Mouse (Mus musculus) left cerebral cortex, postnatal 25 days (tissue): ENCODE measurements at regions not wholly inside any gene's neighbourhood (a gene's known extent, or its start where the extent isn't known, plus 50 kb on each side); places are given as distances from the start of the nearest gene placed in this dataset.
A peak's percentile ranks its signal among the peaks of the same experiment; 100 is the strongest.

Experiments used
- DNase-seq, 2 experiments: peaks; one replicate each; pipeline ENCODE4 v3.0.0; 2022; ENCODE audit warnings: low spot score in 2 of 2, mixed read lengths in 1 of 2
- intact Hi-C: fragments of 180-260 bp; cut with DNase I; formaldehyde crosslinking; loops from one replicate; pipeline ENCODE4 v1.15.1; 2025

GRCm38 (mm10) chrX:99555976-99556781, 85.1 kb upstream of the Pja1 start:
- intact Hi-C loops, result no loop called here
- no peak for DNase-seq

- intact Hi-C loops, result no loop called here
- DNase-seq, result no peak
Measured at GRCm38 (mm10) chrX:99552778-99553177, 81.7 kb upstream of the Pja1 start.

DNA sequence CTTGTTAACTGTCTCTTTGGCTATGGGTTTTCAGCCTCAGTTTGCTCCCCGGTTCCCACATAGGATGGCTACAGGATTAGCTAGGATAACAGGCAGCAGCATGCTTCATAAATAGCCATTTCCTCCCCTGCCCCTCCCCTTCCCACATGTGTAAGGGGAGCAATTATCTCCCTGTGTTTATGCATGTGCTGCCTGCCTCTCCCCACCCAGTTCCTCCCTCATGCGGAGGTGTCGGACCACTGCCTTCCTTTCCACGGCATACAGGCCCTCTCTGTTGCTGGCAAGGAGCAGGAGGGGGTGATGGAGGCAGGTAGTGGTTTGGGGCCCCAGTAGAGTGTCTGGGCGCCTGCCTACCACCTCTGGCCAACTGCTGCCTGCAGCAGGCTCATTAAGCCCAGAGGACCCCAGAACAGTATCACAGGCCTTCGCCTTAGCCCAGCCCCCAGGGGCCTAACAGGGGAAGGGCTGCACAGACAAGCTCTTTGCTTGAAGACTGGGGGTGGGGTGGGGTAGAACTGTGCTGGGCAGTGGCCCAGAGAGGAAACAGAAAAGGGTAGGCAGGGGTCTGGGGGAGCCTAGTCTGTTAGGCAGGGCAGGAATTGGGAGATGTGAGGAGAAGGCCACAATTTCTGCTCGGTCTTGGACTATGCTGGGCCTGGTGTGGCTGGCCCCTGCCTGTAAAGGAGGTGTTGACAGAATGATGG, 79.1 kb upstream of the Pja1 start:
- no peak for DNase-seq
- intact Hi-C loops, result no loop called here

DNA sequence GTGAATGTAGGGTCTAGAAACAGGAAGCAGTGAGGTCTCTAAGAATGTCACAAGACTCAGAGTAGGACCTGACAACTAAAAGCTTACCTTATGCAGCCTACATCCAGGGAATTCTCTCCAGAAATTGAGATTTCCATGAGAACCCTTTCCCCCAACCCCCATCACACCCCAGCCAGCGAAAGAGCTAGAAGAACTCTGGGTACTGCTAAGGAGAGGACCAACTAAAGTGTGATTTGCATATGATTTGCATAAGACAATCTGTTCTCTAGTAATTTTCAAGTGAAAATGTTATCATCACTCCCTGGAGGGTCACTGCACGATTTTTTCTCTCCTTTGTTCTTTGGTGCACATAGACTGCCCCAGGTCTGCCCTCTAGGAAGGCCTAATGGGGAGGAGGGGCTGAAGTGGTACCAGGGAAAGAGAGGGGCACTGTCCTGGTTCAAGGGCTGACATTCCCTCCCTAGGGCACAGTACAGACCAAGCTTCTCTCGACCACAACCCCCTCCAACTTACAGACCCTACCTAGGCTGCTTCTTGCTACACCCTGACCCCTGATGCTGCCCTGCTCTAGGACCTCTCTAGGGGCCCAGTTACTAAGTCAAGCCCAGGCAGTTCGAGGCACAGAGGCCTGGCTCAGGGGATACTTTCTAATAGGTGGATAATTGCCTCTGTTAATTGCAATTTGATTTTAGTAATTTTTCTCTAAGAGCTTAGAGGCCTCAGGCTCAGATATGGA, 77.4 kb upstream of the Pja1 start:
- DNase-seq, result peak in 1 of 2 experiments; percentile 44
- intact Hi-C loops, result no loop called here

DNA sequence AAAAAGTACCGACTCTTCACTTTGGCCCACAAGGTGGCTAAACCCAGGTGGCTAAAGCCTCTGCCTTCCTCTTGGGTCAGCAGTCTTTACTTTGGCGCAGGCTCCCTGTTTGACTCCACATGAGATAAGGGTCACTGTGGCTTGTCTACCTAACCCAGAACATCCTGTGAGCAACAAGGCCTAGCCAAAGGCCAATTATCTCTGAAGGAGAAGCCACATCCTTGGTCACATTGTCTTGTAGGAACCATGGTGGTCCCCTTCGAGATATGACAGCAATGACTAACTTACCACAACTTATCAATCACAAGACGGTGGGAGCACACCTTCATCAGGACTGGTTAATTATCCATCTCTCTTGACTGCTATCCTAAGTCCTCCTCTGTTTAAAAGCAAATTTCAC, 73.3 kb upstream of the Pja1 start:
- intact Hi-C loops, result no loop called here
- no peak for DNase-seq

DNA sequence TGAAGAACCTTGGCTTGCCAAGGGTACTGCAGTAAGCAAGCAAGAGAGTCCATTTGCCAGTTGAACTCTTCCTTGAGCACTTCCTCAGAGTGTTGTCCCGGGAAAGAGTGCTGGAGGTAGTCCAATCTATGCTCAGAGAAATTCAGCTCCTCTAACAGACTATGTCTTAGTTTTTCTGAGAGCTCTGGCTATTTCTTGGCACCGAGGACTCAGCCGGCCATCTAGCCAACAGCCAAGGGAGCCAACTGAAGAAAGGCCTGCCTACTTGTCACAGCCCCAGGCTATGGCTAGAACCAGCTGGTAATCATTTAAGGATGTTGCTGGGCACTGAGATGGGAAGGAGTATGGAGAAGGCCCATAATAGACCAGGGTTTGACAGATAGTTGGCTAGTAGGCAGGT, 70.8 kb upstream of the Pja1 start:
- intact Hi-C loops, result no loop called here
- DNase-seq, result no peak

DNA sequence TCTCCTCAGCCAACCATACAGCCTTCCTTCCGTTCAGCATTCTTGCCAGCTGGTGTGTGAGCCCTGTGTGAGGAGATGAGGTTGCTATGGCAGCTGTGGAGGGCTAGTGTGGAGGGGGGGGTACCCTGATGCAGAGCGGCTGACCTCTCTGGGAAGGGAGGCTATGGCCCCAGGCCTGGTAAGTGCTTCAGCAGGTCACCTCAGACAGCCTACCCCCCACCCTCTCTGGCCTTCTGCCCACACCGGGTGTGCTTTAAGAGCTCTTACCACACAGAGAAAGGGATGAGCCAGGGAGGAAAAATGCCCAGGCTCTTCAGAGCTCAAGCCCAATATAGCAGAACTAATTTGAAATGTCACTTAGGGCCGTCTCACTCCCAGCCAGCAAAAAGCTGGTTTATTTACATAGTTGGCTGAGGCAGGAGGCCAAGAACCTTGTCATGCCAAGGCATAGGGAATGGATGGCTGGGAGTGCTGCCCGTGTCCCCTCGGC, 69.1 kb upstream of the Pja1 start:
- intact Hi-C loops, result no loop called here
- no peak for DNase-seq

DNA sequence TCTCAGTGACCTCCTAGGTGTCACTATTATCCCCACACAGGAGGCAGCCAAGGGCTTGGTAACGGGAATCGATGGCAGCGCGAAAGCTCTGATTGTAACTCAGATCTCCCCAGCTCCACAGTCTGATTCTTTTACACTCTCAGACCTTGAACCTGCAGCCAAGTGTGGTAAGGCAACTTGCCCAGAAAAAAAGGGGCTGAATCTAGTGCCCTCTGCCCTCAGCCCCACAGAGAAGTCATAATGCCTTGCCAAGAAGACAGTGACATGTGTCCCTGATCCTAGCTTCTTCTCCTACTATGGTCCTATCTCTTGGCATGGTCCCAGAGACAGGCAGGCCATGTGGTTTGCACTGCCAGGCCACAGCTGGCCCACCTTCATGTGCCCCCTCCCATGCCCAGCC, 68.6 kb upstream of the Pja1 start:
- intact Hi-C loops, result no loop called here
- no peak for DNase-seq

GRCm38 (mm10) chrX:99537814-99538213, 66.7 kb upstream of the Pja1 start:
- no peak for DNase-seq
- intact Hi-C loops, result no loop called here

DNA sequence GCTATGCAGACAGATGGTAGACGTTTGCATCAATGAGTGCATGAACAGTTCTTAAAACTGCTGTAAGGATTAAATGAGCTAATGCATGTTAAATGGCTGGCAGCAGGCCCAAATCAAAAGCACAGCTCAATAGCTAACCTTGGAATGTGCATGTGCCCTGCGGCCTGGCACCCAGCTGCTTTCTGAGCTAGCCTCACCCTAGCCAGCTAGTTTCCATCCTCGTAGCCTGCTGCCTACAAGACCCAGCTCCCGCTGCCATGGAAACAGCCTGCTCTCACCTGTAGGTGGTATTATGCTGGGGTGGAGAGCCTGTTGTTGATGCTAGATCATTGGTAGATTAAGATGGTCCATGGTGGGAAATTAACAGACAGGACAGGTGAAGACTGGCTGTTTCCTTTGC, 63.8 kb upstream of the Pja1 start:
- DNase-seq, result peak in 1 of 2 experiments; percentile 32
- intact Hi-C loops, result no loop called here

- peak in 1 of 2 experiments; percentile 42 for DNase-seq
- intact Hi-C loops, result no loop called here
Measured at GRCm38 (mm10) chrX:99531154-99531553, 60.1 kb upstream of the Pja1 start.

- no peak for DNase-seq
- intact Hi-C loops, result no loop called here
Measured at GRCm38 (mm10) chrX:99530511-99530910, 59.4 kb upstream of the Pja1 start.

DNA sequence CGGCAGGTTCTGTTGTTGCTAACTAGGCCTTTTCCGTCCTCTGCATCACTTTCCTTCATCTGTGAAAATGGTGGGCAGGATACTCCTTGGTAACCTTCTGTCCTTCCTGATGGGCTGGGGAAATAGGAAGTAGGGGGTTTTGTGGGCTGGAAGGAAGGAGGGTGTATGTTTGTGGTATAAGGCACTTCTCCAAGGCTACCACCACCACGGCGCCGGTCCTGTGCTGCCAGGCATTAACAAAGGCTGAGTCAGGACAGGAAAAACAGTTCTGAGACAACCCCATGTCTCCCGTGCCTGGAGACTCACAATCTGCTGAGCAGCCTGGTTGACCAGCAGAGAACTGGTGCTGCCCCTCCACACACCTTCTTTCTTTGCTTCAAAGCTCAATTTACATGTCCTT, 52.2 kb upstream of the Pja1 start:
- no peak for DNase-seq
- intact Hi-C loops, result no loop called here

- peak; percentile 43 to 49 for DNase-seq
- intact Hi-C loops, result loop anchor here (1.0 kb wide), 1 partner anchor 388 kb away; no protein-coding TSS in a partner anchor
Measured at GRCm38 (mm10) chrX:99522830-99523229, 51.8 kb upstream of the Pja1 start.

DNA sequence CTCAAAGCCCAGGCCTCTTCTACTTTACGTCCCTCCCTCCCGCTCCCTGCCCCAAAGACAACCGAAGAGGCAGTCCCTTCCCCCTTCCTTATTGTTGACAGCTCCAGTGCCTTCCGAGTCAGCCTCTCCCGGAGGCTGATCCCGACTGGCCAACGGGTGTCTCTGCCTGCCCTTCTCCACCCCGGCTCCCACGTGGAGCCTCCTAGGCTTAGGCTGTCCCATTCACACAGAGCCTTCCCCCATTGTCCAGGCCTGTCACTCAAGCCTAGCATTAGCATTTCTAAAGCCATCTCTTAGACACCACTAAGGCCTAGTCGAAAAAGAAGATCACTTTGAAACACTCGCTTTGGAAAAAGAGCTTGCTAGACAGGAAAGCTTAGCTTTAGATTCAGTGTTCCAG, 51.2 kb upstream of the Pja1 start:
- no peak for DNase-seq
- intact Hi-C loops, result loop anchor here (1.0 kb wide), 1 partner anchor 387 kb away; no protein-coding TSS in a partner anchor

DNA sequence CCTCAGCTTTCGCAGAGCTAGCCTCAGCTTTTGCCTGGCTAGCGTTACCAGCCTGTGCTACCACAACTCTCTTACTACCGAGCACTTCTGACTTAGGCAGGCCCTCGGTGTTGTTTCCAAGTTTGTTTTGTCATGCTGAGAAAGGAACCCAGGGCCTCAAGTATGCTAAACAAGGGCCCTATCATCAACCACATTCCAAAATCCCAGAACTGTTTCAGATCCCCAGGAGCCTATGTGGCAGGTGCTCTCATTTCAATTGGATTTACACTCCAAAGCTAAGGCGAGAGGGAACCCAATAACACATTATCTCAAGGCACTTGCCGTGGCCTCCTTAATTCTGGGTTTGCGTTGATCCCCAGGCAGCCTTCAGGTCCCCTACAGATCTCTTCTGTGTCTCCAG, 50.8 kb upstream of the Pja1 start:
- intact Hi-C loops, result loop anchor here (1.0 kb wide), 1 partner anchor 387 kb away; no protein-coding TSS in a partner anchor
- no peak for DNase-seq
